ENCODE assay signal across 8 mouse cellular contexts in genomic region chr17:25791843-25792527, GRCm38 (mm10). TPM values are rescaled to one million over a fixed set of nuclear protein-coding genes. Genes with fewer than 3 reads are reported as not detected.
DNase-seq lines count a peak whose midpoint lies in the region; ATAC-seq and TF ChIP-seq lines count a peak whose summit lies in the region.

No protein-coding gene starts in this region.

- peak overlapping the region; percentile 97 for H3K27ac ChIP-seq in forebrain, embryonic 12.5 days
- peak overlapping the region; percentile 92 for H3K27ac ChIP-seq in heart, postnatal 0 days (ENCODE audit: low read depth)
- peak overlapping the region; percentile 91 for H3K27ac ChIP-seq in neural tube, embryonic 14.5 days (ENCODE audit: low read depth, low read length)
- H3K27ac ChIP-seq in testis, adult 2 months (ENCODE audit: control insufficient read depth, insufficient read depth, low read depth, low read length), result peak overlapping the region; percentile 80

- peak; percentile 58 for TF ChIP-seq POLR2A in testis, adult 2 months (IDR thresholded peaks at IDR 0.05; ENCODE audit: control insufficient read depth, low read depth, low read length)

- peak overlapping the region; percentile 88 for H3K4me2 ChIP-seq in forebrain, embryonic 12.5 days
- H3K4me2 ChIP-seq in heart, postnatal 0 days (ENCODE audit: low read depth, low read length), result peak overlapping the region; percentile 91
- peak overlapping the region; percentile 77 for H3K4me2 ChIP-seq in neural tube, embryonic 14.5 days (ENCODE audit: low read depth, low read length)

- H3K4me1 ChIP-seq in E14TG2a.4 (replicated peaks; ENCODE audit: low read depth, low read length), result peaks cover 58% of the 10 kb centered on the region
- peaks cover 59% of the 10 kb centered on the region for H3K4me1 ChIP-seq in forebrain, embryonic 12.5 days
- peaks cover 19% of the 10 kb centered on the region; the same call in 1 of the 2 replicates for H3K4me1 ChIP-seq in heart, postnatal 0 days (ENCODE audit: control insufficient read depth, insufficient read depth)
- H3K4me1 ChIP-seq in neural tube, embryonic 14.5 days (ENCODE audit: control insufficient read depth, insufficient read depth, low read length), result peaks cover 34% of the 10 kb centered on the region
- peaks cover 21% of the 10 kb centered on the region for H3K4me1 ChIP-seq in testis, adult 2 months (ENCODE audit: control insufficient read depth, insufficient read depth, low read length)

- WGBS in forebrain, embryonic 12.5 days, result under 1% methylated on average over 45 of the region's 45 CpGs
- under 1% methylated on average over 45 of the region's 45 CpGs for WGBS in heart, postnatal 0 days
- under 1% methylated on average over 45 of the region's 45 CpGs for WGBS in neural tube, embryonic 14.5 days

- TF ChIP-seq CTCF in E14TG2a.4 (conservative IDR thresholded peaks at IDR 0.05; ENCODE audit: low read length), result no peak
- no peak for TF ChIP-seq CTCF in heart, postnatal 0 days (IDR thresholded peaks at IDR 0.05; ENCODE audit: low read depth)
- no peak for TF ChIP-seq CTCF in testis, adult 2 months (IDR thresholded peaks at IDR 0.05; ENCODE audit: control insufficient read depth, insufficient read depth, insufficient replicate concordance, low read depth, low read length)

- no peaks in the 10 kb centered on the region for H3K9me3 ChIP-seq in E14TG2a.4 (ENCODE audit: low read length)
- no peaks in the 10 kb centered on the region for H3K9me3 ChIP-seq in forebrain, embryonic 12.5 days
- no peaks in the 10 kb centered on the region for H3K9me3 ChIP-seq in heart, postnatal 0 days (replicated peaks; ENCODE audit: control insufficient read depth, low read length)
- no peaks in the 10 kb centered on the region for H3K9me3 ChIP-seq in neural tube, embryonic 14.5 days (ENCODE audit: control insufficient read depth, low read length)

- H3K4me3 ChIP-seq in E14TG2a.4 (replicated peaks; ENCODE audit: low read length), result peak overlapping the region; percentile 91
- peak overlapping the region; percentile 65 for H3K4me3 ChIP-seq in forebrain, embryonic 12.5 days (replicated peaks)
- H3K4me3 ChIP-seq in heart, postnatal 0 days (ENCODE audit: low read depth, low read length), result peak overlapping the region; percentile 83
- peak overlapping the region; percentile 75 for H3K4me3 ChIP-seq in neural tube, embryonic 14.5 days (ENCODE audit: low read depth, low read length)
- peak overlapping the region; percentile 93 for H3K4me3 ChIP-seq in testis, adult 2 months (ENCODE audit: control insufficient read depth, low read depth, low read length)

- no peak for TF ChIP-seq EP300 in heart, postnatal 0 days (IDR thresholded peaks at IDR 0.05; ENCODE audit: low read depth)

- peaks cover 14% of the 10 kb centered on the region for H3K27me3 ChIP-seq in E14TG2a.4 (ENCODE audit: insufficient read depth, low read length)
- no peaks in the 10 kb centered on the region for H3K27me3 ChIP-seq in forebrain, embryonic 12.5 days
- H3K27me3 ChIP-seq in heart, postnatal 0 days (ENCODE audit: control insufficient read depth, insufficient read depth, low read length), result no peaks in the 10 kb centered on the region
- no peaks in the 10 kb centered on the region for H3K27me3 ChIP-seq in neural tube, embryonic 14.5 days (ENCODE audit: control insufficient read depth, insufficient read depth, low read length)
- H3K27me3 ChIP-seq in testis, adult 2 months (ENCODE audit: control insufficient read depth, insufficient read depth, low read length), result no peaks in the 10 kb centered on the region

- ATAC-seq in cerebellum, adult (ENCODE audit: insufficient number of reproducible peaks, low FRiP score, low TSS enrichment), result peak; percentile 12; the same call in 1 of the 2 replicates
- ATAC-seq in forebrain, embryonic 12.5 days (ENCODE audit: low FRiP score), result peak; percentile 57
- ATAC-seq in heart, postnatal 0 days (ENCODE audit: insufficient read depth, low read depth), result peak; percentile 74
- ATAC-seq in neural tube, embryonic 14.5 days (ENCODE audit: low read depth), result peak; percentile 68

- H3K36me3 ChIP-seq in E14TG2a.4 (ENCODE audit: insufficient read depth, low read length), result peaks cover 43% of the 10 kb centered on the region
- H3K36me3 ChIP-seq in forebrain, embryonic 12.5 days (replicated peaks), result peaks cover 24% of the 10 kb centered on the region
- H3K36me3 ChIP-seq in heart, postnatal 0 days (replicated peaks; ENCODE audit: control insufficient read depth, insufficient read depth, low read length), result peaks cover 18% of the 10 kb centered on the region; the same call in 1 of the 2 replicates
- H3K36me3 ChIP-seq in neural tube, embryonic 14.5 days (ENCODE audit: control insufficient read depth, insufficient read depth, low read length), result no peaks in the 10 kb centered on the region; the same call in 1 of the 2 replicates
- no peaks in the 10 kb centered on the region for H3K36me3 ChIP-seq in testis, adult 2 months (ENCODE audit: control insufficient read depth, insufficient read depth, low read length)

- DNase-seq in heart, postnatal 0 days (ENCODE audit: low spot score), result peak; percentile 66
- peak; percentile 77 to 88 for DNase-seq in kidney, postnatal 36 days
- DNase-seq in lung, adult 18-20 months, result peak; percentile 81 to 83

- peak overlapping the region; percentile 81 for H3K9ac ChIP-seq in forebrain, embryonic 12.5 days
- H3K9ac ChIP-seq in heart, postnatal 0 days (replicated peaks; ENCODE audit: low read depth, low read length), result peak overlapping the region; percentile 81
- peak overlapping the region; percentile 78 for H3K9ac ChIP-seq in neural tube, embryonic 14.5 days (replicated peaks; ENCODE audit: low read depth, low read length)

RNA-seq across cellular contexts. Expression of gene Fam173a, which starts 0.7 kb away (rescaled TPM):
- polyA plus RNA-seq in forebrain, embryonic 12.5 days (2016; fragmentation: Nextera tagmentation; extraction: Ambion mirVana), result 76.7 and 80.8 TPM in 2 replicates
- 32.0 and 32.5 TPM in 2 replicates for total RNA-seq in heart, postnatal 0 days (2014; rRNA removed; ENCODE audit: low replicate concordance)
- 55.6 and 63.1 TPM in 2 replicates for polyA plus RNA-seq in heart, postnatal 0 days (2015; fragmentation: Nextera tagmentation; extraction: Ambion mirVana)
- polyA plus RNA-seq in neural tube, embryonic 14.5 days (2014; fragmentation: Nextera tagmentation; extraction: Ambion mirVana), result 79.9 and 88.4 TPM in 2 replicates
- 49.8 and 55.5 TPM in 2 replicates for polyA plus RNA-seq in testis, adult 2 months (2012; rRNA removed)

RNA-seq across cellular contexts. Expression of gene AC134908.4, which starts 3.5 kb away (rescaled TPM):
- not detected in 2 replicates for polyA plus RNA-seq in forebrain, embryonic 12.5 days (2016; fragmentation: Nextera tagmentation; extraction: Ambion mirVana)
- not detected in 2 replicates for total RNA-seq in heart, postnatal 0 days (2014; rRNA removed; ENCODE audit: low replicate concordance)
- polyA plus RNA-seq in heart, postnatal 0 days (2015; fragmentation: Nextera tagmentation; extraction: Ambion mirVana), result 0.66 TPM in 1 of 2 replicates, not detected in the other
- polyA plus RNA-seq in neural tube, embryonic 14.5 days (2014; fragmentation: Nextera tagmentation; extraction: Ambion mirVana), result 0.55 TPM in 1 of 2 replicates, not detected in the other
- not detected in 2 replicates for polyA plus RNA-seq in testis, adult 2 months (2012; rRNA removed)

RNA-seq across cellular contexts. Expression of gene Metrn, which starts 5.0 kb away (rescaled TPM):
- polyA plus RNA-seq in forebrain, embryonic 12.5 days (2016; fragmentation: Nextera tagmentation; extraction: Ambion mirVana), result 61.2 and 79.6 TPM in 2 replicates
- total RNA-seq in heart, postnatal 0 days (2014; rRNA removed; ENCODE audit: low replicate concordance), result 38.5 and 75.3 TPM in 2 replicates
- 18.2 and 21.0 TPM in 2 replicates for polyA plus RNA-seq in heart, postnatal 0 days (2015; fragmentation: Nextera tagmentation; extraction: Ambion mirVana)
- 7.3 and 14.3 TPM in 2 replicates for polyA plus RNA-seq in neural tube, embryonic 14.5 days (2014; fragmentation: Nextera tagmentation; extraction: Ambion mirVana)
- 19.4 and 21.1 TPM in 2 replicates for polyA plus RNA-seq in testis, adult 2 months (2012; rRNA removed)

RNA-seq across cellular contexts. Expression of gene Ccdc78, which starts 5.6 kb away (rescaled TPM):
- polyA plus RNA-seq in forebrain, embryonic 12.5 days (2016; fragmentation: Nextera tagmentation; extraction: Ambion mirVana), result 0.32 and 0.69 TPM in 2 replicates
- not detected in 2 replicates for total RNA-seq in heart, postnatal 0 days (2014; rRNA removed; ENCODE audit: low replicate concordance)
- polyA plus RNA-seq in heart, postnatal 0 days (2015; fragmentation: Nextera tagmentation; extraction: Ambion mirVana), result 0.12 and 0.55 TPM in 2 replicates
- polyA plus RNA-seq in neural tube, embryonic 14.5 days (2014; fragmentation: Nextera tagmentation; extraction: Ambion mirVana), result 0.17 and 0.23 TPM in 2 replicates
- polyA plus RNA-seq in testis, adult 2 months (2012; rRNA removed), result 1.3 and 1.6 TPM in 2 replicates

RNA-seq across cellular contexts. Expression of gene Haghl, which starts 6.5 kb away (rescaled TPM):
- polyA plus RNA-seq in forebrain, embryonic 12.5 days (2016; fragmentation: Nextera tagmentation; extraction: Ambion mirVana), result 99.1 and 100 TPM in 2 replicates
- total RNA-seq in heart, postnatal 0 days (2014; rRNA removed; ENCODE audit: low replicate concordance), result 50.3 and 59.4 TPM in 2 replicates
- polyA plus RNA-seq in heart, postnatal 0 days (2015; fragmentation: Nextera tagmentation; extraction: Ambion mirVana), result 46.1 and 47.7 TPM in 2 replicates
- polyA plus RNA-seq in neural tube, embryonic 14.5 days (2014; fragmentation: Nextera tagmentation; extraction: Ambion mirVana), result 140 and 181 TPM in 2 replicates
- 81.1 and 83.4 TPM in 2 replicates for polyA plus RNA-seq in testis, adult 2 months (2012; rRNA removed)

Comparison
In these comparisons a context has a peak if more than half of its experiments do, and no peak if none do; other contexts are left out.
1. Peak in every context shown above with its lines: DNase-seq, ATAC-seq, H3K4me3 ChIP-seq and H3K27ac ChIP-seq.
2. ATAC-seq: peak in every context shown above with its lines; median percentile 74 in heart, postnatal 0 days; 68 in neural tube, embryonic 14.5 days; 57 in forebrain, embryonic 12.5 days; 12 in cerebellum, adult.